Mouse (Mus musculus): ENCODE measurements around the gene Smim7. TPM values are rescaled to one million over a fixed set of nuclear protein-coding genes. Genes with fewer than 3 reads are reported as not detected.

Gene Smim7
- total RNA-seq (2012; rRNA removed), result 45.2 and 50.1 TPM in 2 replicates

GRCm38 (mm10) chr8:72570633-72571610 is at the start of gene Smim7:
TSS of gene Smim7 (minus strand) at chr8:72571088.
- Histone ChIP-seq H3K36me3 (ENCODE audit: control insufficient read depth, insufficient read depth, low read length, poor library complexity, severe bottlenecking) (peaks cover 27% of the 10 kb centered on the region), H3K27ac (ENCODE audit: insufficient read depth, low read depth, low read length, poor library complexity, severe bottlenecking) (peak within 1 kb of the TSS; percentile 78), H3K9ac (ENCODE audit: insufficient read depth, low read depth, low read length, poor library complexity, severe bottlenecking) (peak within 1 kb of the TSS; percentile 87), H3K4me3 (ENCODE audit: insufficient read depth in 1 of 2, low read depth in 1 of 2, low read length in 2 of 2, poor library complexity in 1 of 2, severe bottlenecking in 1 of 2) (peak within 1 kb of the TSS; percentile 81 to 100), H3K9me3 (ENCODE audit: control insufficient read depth, insufficient read depth, low read depth, low read length) (no peaks in the 10 kb centered on the region), H3K4me1 (ENCODE audit: control insufficient read depth in 2 of 2, insufficient read depth in 2 of 2, low read length in 2 of 2, poor library complexity in 1 of 2) (peaks cover 6 to 8% of the 10 kb centered on the region in 2 experiments; a peak in 2 of 4 replicates)
- in situ Hi-C loops (cut with MboI; ENCODE audit: low sequenced_read_pairs in 2 of 2, unreplicated experiment in 2 of 2), result no loop called here
- peak; percentile 98 for DNase-seq (ENCODE audit: low read depth, low spot score)
- TF ChIP-seq CHD2 (IDR thresholded peaks at IDR 0.05; ENCODE audit: low read depth, low read length) (no peak), ZNF384 (IDR thresholded peaks at IDR 0.05; ENCODE audit: low read depth, low read length) (no peak), ZC3H11A (IDR thresholded peaks at IDR 0.05; ENCODE audit: borderline replicate concordance, low read depth, low read length) (no peak), HCFC1 (IDR thresholded peaks at IDR 0.05; ENCODE audit: borderline replicate concordance, insufficient read depth, low read length) (peak; percentile 63; the same call in 1 of the 2 replicates), MAFK (IDR thresholded peaks at IDR 0.05; ENCODE audit: insufficient read depth, low read depth, low read length) (peak; percentile 51; the same call in 1 of the 2 replicates)

- in situ Hi-C loops (cut with MboI; ENCODE audit: low sequenced_read_pairs in 2 of 2, unreplicated experiment in 2 of 2), result no loop called here
These were observed 19.3 kb upstream of the Smim7 start for GRCm38 (mm10) chr8:72590198-72590597.

GRCm38 (mm10) chr8:72589286-72589685 is 18.4 kb upstream of the Smim7 start:
- TF ChIP-seq HCFC1 (IDR thresholded peaks at IDR 0.05; ENCODE audit: borderline replicate concordance, insufficient read depth, low read length), result no peak
- TF ChIP-seq CHD2 (IDR thresholded peaks at IDR 0.05; ENCODE audit: low read depth, low read length), result no peak
- TF ChIP-seq ZNF384 (IDR thresholded peaks at IDR 0.05; ENCODE audit: low read depth, low read length), result no peak
- no peak for TF ChIP-seq MAFK (IDR thresholded peaks at IDR 0.05; ENCODE audit: insufficient read depth, low read depth, low read length)
- no peak for TF ChIP-seq ZC3H11A (IDR thresholded peaks at IDR 0.05; ENCODE audit: borderline replicate concordance, low read depth, low read length)
- Histone ChIP-seq H3K4me3 (ENCODE audit: insufficient read depth in 1 of 2, low read depth in 1 of 2, low read length in 2 of 2, poor library complexity in 1 of 2, severe bottlenecking in 1 of 2) (no peak overlapping the region), H3K4me1 (ENCODE audit: control insufficient read depth in 2 of 2, insufficient read depth in 2 of 2, low read length in 2 of 2, poor library complexity in 1 of 2) (0 out of 4 replicates have a peak, but pooled peaks cover 0 to 2% of the 10 kb centered on the region in 2 experiments), H3K9me3 (ENCODE audit: control insufficient read depth, insufficient read depth, low read depth, low read length) (no peaks in the 10 kb centered on the region), H3K36me3 (ENCODE audit: control insufficient read depth, insufficient read depth, low read length, poor library complexity, severe bottlenecking) (peaks cover 5% of the 10 kb centered on the region; the same call in 1 of the 2 replicates), H3K27ac (ENCODE audit: insufficient read depth, low read depth, low read length, poor library complexity, severe bottlenecking) (no peak overlapping the region), H3K9ac (ENCODE audit: insufficient read depth, low read depth, low read length, poor library complexity, severe bottlenecking) (no peak overlapping the region)
- DNase-seq (ENCODE audit: low read depth, low spot score), result no peak
- in situ Hi-C loops (cut with MboI; ENCODE audit: low sequenced_read_pairs in 2 of 2, unreplicated experiment in 2 of 2), result no loop called here

More at GRCm38 (mm10) chr8:72590198-72590597, 19.3 kb upstream of the Smim7 start:
- Histone ChIP-seq H3K9me3 (ENCODE audit: control insufficient read depth, insufficient read depth, low read depth, low read length) (no peaks in the 10 kb centered on the region), H3K36me3 (ENCODE audit: control insufficient read depth, insufficient read depth, low read length, poor library complexity, severe bottlenecking) (peaks cover 5% of the 10 kb centered on the region; the same call in 1 of the 2 replicates), H3K4me3 (ENCODE audit: insufficient read depth in 1 of 2, low read depth in 1 of 2, low read length in 2 of 2, poor library complexity in 1 of 2, severe bottlenecking in 1 of 2) (no peak overlapping the region), H3K9ac (ENCODE audit: insufficient read depth, low read depth, low read length, poor library complexity, severe bottlenecking) (no peak overlapping the region), H3K4me1 (ENCODE audit: control insufficient read depth in 2 of 2, insufficient read depth in 2 of 2, low read length in 2 of 2, poor library complexity in 1 of 2) (no peaks in the 10 kb centered on the region), H3K27ac (ENCODE audit: insufficient read depth, low read depth, low read length, poor library complexity, severe bottlenecking) (no peak overlapping the region)
- TF ChIP-seq ZNF384 (IDR thresholded peaks at IDR 0.05; ENCODE audit: low read depth, low read length) (no peak), MAFK (IDR thresholded peaks at IDR 0.05; ENCODE audit: insufficient read depth, low read depth, low read length) (no peak), ZC3H11A (IDR thresholded peaks at IDR 0.05; ENCODE audit: borderline replicate concordance, low read depth, low read length) (no peak), HCFC1 (IDR thresholded peaks at IDR 0.05; ENCODE audit: borderline replicate concordance, insufficient read depth, low read length) (no peak), CHD2 (IDR thresholded peaks at IDR 0.05; ENCODE audit: low read depth, low read length) (no peak)
- peak; percentile 34 for DNase-seq (ENCODE audit: low read depth, low spot score)

GRCm38 (mm10) chr8:72588865-72589264 is 18.0 kb upstream of the Smim7 start:
- H3K36me3 ChIP-seq (ENCODE audit: control insufficient read depth, insufficient read depth, low read length, poor library complexity, severe bottlenecking), result peaks cover 5% of the 10 kb centered on the region; the same call in 1 of the 2 replicates
- no peak for TF ChIP-seq MAFK (IDR thresholded peaks at IDR 0.05; ENCODE audit: insufficient read depth, low read depth, low read length)
- TF ChIP-seq ZNF384 (IDR thresholded peaks at IDR 0.05; ENCODE audit: low read depth, low read length), result no peak
- no peak for TF ChIP-seq CHD2 (IDR thresholded peaks at IDR 0.05; ENCODE audit: low read depth, low read length)
- no peak for TF ChIP-seq HCFC1 (IDR thresholded peaks at IDR 0.05; ENCODE audit: borderline replicate concordance, insufficient read depth, low read length)
- no peak for TF ChIP-seq ZC3H11A (IDR thresholded peaks at IDR 0.05; ENCODE audit: borderline replicate concordance, low read depth, low read length)
- no peak for DNase-seq (ENCODE audit: low read depth, low spot score)
- no peak overlapping the region for H3K4me3 ChIP-seq (ENCODE audit: insufficient read depth in 1 of 2, low read depth in 1 of 2, low read length in 2 of 2, poor library complexity in 1 of 2, severe bottlenecking in 1 of 2)
- 0 out of 4 replicates have a peak, but pooled peaks cover 0 to 2% of the 10 kb centered on the region in 2 experiments for H3K4me1 ChIP-seq (ENCODE audit: control insufficient read depth in 2 of 2, insufficient read depth in 2 of 2, low read length in 2 of 2, poor library complexity in 1 of 2)
- H3K27ac ChIP-seq (ENCODE audit: insufficient read depth, low read depth, low read length, poor library complexity, severe bottlenecking), result no peak overlapping the region
- H3K9me3 ChIP-seq (ENCODE audit: control insufficient read depth, insufficient read depth, low read depth, low read length), result no peaks in the 10 kb centered on the region
- H3K9ac ChIP-seq (ENCODE audit: insufficient read depth, low read depth, low read length, poor library complexity, severe bottlenecking), result no peak overlapping the region
- in situ Hi-C loops (cut with MboI; ENCODE audit: low sequenced_read_pairs in 2 of 2, unreplicated experiment in 2 of 2), result no loop called here

Measured in ES-E14 (cell line).